Mouse (Mus musculus) forebrain, embryonic 13.5 days (tissue): Measurements from ENCODE around the gene Cnksr2. TPM values are rescaled to one million over a fixed set of nuclear protein-coding genes. Genes with fewer than 3 reads are reported as not detected.
A peak's percentile ranks its signal among the peaks of the same experiment; 100 is the strongest.

Experiments used
- ATAC-seq: fragments of 200-750 bp; cut with Nextera tagmentation; 2 replicates; pipeline ENCODE4 v1.8.0; 2017
- H3K27ac ChIP-seq: fragments of 300-500 bp; sonication (generic); 2 replicates; pipeline ENCODE4 v1.5.1; 2015; ENCODE audit warnings: inconsistent platforms, mild to moderate bottlenecking, moderate library complexity
- H3K27me3 ChIP-seq: fragments of 300-500 bp; sonication (generic); 2 replicates; pipeline ENCODE4 v1.6.1; 2015; ENCODE audit warnings: mild to moderate bottlenecking, inconsistent platforms
- H3K36me3 ChIP-seq: fragments of 300-500 bp; sonication (generic); 2 replicates; pipeline ENCODE4 v1.6.1; 2015; ENCODE audit warnings: mild to moderate bottlenecking, inconsistent platforms; ENCODE audit not compliant: poor library complexity, severe bottlenecking
- H3K4me1 ChIP-seq: fragments of 300-500 bp; sonication (generic); 2 replicates; pipeline ENCODE4 v1.6.1; 2015; ENCODE audit warnings: inconsistent platforms
- H3K4me2 ChIP-seq: fragments of 300-500 bp; sonication (generic); 2 replicates; pipeline ENCODE4 v1.6.1; 2015; ENCODE audit warnings: inconsistent platforms, mild to moderate bottlenecking, moderate library complexity
- H3K4me3 ChIP-seq: fragments of 300-500 bp; sonication (generic); 2 replicates; pipeline ENCODE4 v1.5.1; 2015; ENCODE audit warnings: mild to moderate bottlenecking, inconsistent platforms
- H3K9ac ChIP-seq: fragments of 300-500 bp; sonication (generic); 2 replicates; pipeline ENCODE4 v1.6.1; 2015; ENCODE audit warnings: mild to moderate bottlenecking, inconsistent platforms
- H3K9me3 ChIP-seq: fragments of 300-500 bp; sonication (generic); replicated peaks from 2 replicates; pipeline ENCODE4 v1.6.1; 2016; ENCODE audit warnings: inconsistent platforms
- WGBS: fragments of 180-500 bp; shearing (Covaris S2); methylation state at CpG from one replicate; pipeline ENCODE4 v1.1.7; 2015; 5-methylcytosine and 5-hydroxymethylcytosine counted together
- polyA plus RNA-seq: library from polyadenylated mRNA; unstranded; fragments of >200 nt; fragmentation: Nextera tagmentation; extraction: Ambion mirVana; gene quantifications from 2 replicates; pipeline ENCODE4 v1.2.1, GENCODE M21; 2015

The Cnksr2 gene
- polyA plus RNA-seq, 1 experiment from 2014 or later: 7.6 TPM

GRCm38 (mm10) chrX:157817571-157818206 lies 225.4 kb downstream of the Cnksr2 start:
- Histone ChIP-seq H3K9me3 (no peaks in the 10 kb centered on the region), H3K36me3 (no peaks in the 10 kb centered on the region), H3K4me1 (no peaks in the 10 kb centered on the region), H3K9ac (no peak overlapping the region), H3K27ac (no peak overlapping the region), H3K4me2 (peak overlapping the region; percentile 57), H3K27me3 (peaks cover 4% of the 10 kb centered on the region; the same call in 1 of the 2 replicates), H3K4me3 (peak overlapping the region; percentile 25)
- ATAC-seq: peak; percentile 76
- 16% methylated on average over 31 of the region's 31 CpGs for WGBS

DNA sequence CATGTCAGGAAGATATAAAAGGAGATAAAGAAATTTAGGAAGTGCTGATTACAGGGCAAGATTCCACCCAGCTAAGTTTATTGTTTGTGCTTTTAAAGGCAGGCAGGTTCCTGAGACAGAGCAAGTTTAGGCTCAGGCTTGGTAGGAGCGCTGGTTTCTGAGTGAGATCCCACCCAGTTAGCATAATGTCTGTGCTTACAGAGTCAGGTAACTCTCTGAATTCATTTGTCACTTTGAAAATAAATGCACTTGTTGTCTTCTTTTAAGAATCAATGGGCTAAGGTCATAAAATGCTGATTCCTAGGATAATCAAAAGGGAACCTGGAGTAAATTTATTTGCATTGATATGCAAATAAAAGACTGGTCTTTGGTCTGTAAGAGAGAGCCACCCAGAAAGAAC lies 233.4 kb downstream of the Cnksr2 start:
- H3K9me3 ChIP-seq: no peaks in the 10 kb centered on the region
- WGBS: 52% methylated on average over 1 of the region's 1 CpGs
- no peak overlapping the region for H3K27ac ChIP-seq
- no peaks in the 10 kb centered on the region for H3K27me3 ChIP-seq
- H3K9ac ChIP-seq: no peak overlapping the region
- ATAC-seq: no peak
- no peaks in the 10 kb centered on the region for H3K4me1 ChIP-seq
- H3K4me2 ChIP-seq: no peak overlapping the region
- no peak overlapping the region for H3K4me3 ChIP-seq
- no peaks in the 10 kb centered on the region for H3K36me3 ChIP-seq

GRCm38 (mm10) chrX:157801669-157802068 lies 241.4 kb downstream of the Cnksr2 start:
- Histone ChIP-seq H3K4me1 (no peaks in the 10 kb centered on the region), H3K4me3 (no peak overlapping the region), H3K27me3 (no peaks in the 10 kb centered on the region), H3K4me2 (no peak overlapping the region), H3K9ac (no peak overlapping the region), H3K27ac (no peak overlapping the region), H3K9me3 (no peaks in the 10 kb centered on the region), H3K36me3 (no peaks in the 10 kb centered on the region)
- 92% methylated on average over 2 of the region's 2 CpGs for WGBS
- ATAC-seq: no peak

Other genes with a start within 250 kb of the Cnksr2 start
- gene Klhl34, start 224.9 kb downstream of the Cnksr2 start, polyA plus RNA-seq: 1.6 and 2.3 TPM in 2 replicates